9 mouse cellular contexts compared by ENCODE assay signal in genomic region chr5:99975061-99975460, GRCm38 (mm10). TPM values are rescaled to one million over a fixed set of nuclear protein-coding genes. Genes with fewer than 3 reads are reported as not detected.
DNase-seq lines count a peak whose midpoint lies in the region; ATAC-seq lines count a peak whose summit lies in the region.
"Had no signal": no experiment of that assay in that cellular context is flagged by ENCODE, and none has a peak within 500 bp of the region (broad histone marks: within the 10 kb centered on the region; RNA-seq: fewer than 3 reads in every experiment).

No protein-coding gene starts in this region.

- no peak overlapping the region for H3K9ac ChIP-seq in kidney, embryonic 14.5 days (ENCODE audit: low read depth, low read length)
- H3K9ac ChIP-seq in embryonic facial prominence, embryonic 13.5 days: no peak overlapping the region
- no peak overlapping the region for H3K9ac ChIP-seq in hindbrain, embryonic 13.5 days
- H3K9ac ChIP-seq in midbrain, embryonic 11.5 days (ENCODE audit: low read length): no peak overlapping the region

- H3K27ac ChIP-seq in kidney, embryonic 14.5 days (ENCODE audit: low read depth, low read length): no peak overlapping the region
- no peak overlapping the region for H3K27ac ChIP-seq in embryonic facial prominence, embryonic 13.5 days
- H3K27ac ChIP-seq in hindbrain, embryonic 13.5 days: no peak overlapping the region
- no peak overlapping the region for H3K27ac ChIP-seq in midbrain, embryonic 11.5 days (ENCODE audit: low read depth, low read length)

- peaks cover 19% of the 10 kb centered on the region for H3K4me1 ChIP-seq in kidney, embryonic 14.5 days (ENCODE audit: control insufficient read depth, insufficient read depth, low read length)
- peaks cover 22% of the 10 kb centered on the region for H3K4me1 ChIP-seq in embryonic facial prominence, embryonic 13.5 days
- H3K4me1 ChIP-seq in hindbrain, embryonic 13.5 days (replicated peaks): peaks cover 42% of the 10 kb centered on the region
- peaks cover 21% of the 10 kb centered on the region for H3K4me1 ChIP-seq in midbrain, embryonic 11.5 days (ENCODE audit: control insufficient read depth, insufficient read depth, low read length)

- DNase-seq in kidney, postnatal 25 days: no peak
- DNase-seq in midbrain, embryonic 11.5 days (ENCODE audit: low spot score, missing footprints): peak; percentile 71
- no peak for DNase-seq in retina, postnatal 1 day
- DNase-seq in thymus, postnatal 25 days: no peak
- DNase-seq in right cerebral cortex, adult 2 months (ENCODE audit: low spot score in 2 of 2): no peak
- DNase-seq: cerebellum, postnatal 14 days had no signal

- no peaks in the 10 kb centered on the region for H3K9me3 ChIP-seq in kidney, embryonic 14.5 days (ENCODE audit: control insufficient read depth, low read length)
- no peaks in the 10 kb centered on the region for H3K9me3 ChIP-seq in embryonic facial prominence, embryonic 13.5 days
- H3K9me3 ChIP-seq in hindbrain, embryonic 13.5 days: no peaks in the 10 kb centered on the region
- no peaks in the 10 kb centered on the region for H3K9me3 ChIP-seq in midbrain, embryonic 11.5 days (ENCODE audit: control insufficient read depth, low read length)

- no peak for ATAC-seq in kidney, embryonic 14.5 days (ENCODE audit: low FRiP score, low TSS enrichment)
- no peak for ATAC-seq in embryonic facial prominence, embryonic 13.5 days (ENCODE audit: insufficient number of reproducible peaks, insufficient read depth, low FRiP score, low TSS enrichment, low read depth)
- ATAC-seq in hindbrain, embryonic 13.5 days (ENCODE audit: low FRiP score): no peak
- ATAC-seq in midbrain, embryonic 11.5 days (ENCODE audit: low FRiP score): no peak

- 61% methylated on average over 4 of the region's 4 CpGs for WGBS in kidney, embryonic 14.5 days
- 53% methylated on average over 4 of the region's 4 CpGs for WGBS in embryonic facial prominence, embryonic 13.5 days
- 60% methylated on average over 4 of the region's 4 CpGs for WGBS in hindbrain, embryonic 13.5 days
- WGBS in midbrain, embryonic 11.5 days: 76% methylated on average over 4 of the region's 4 CpGs

- no peaks in the 10 kb centered on the region for H3K27me3 ChIP-seq in kidney, embryonic 14.5 days (ENCODE audit: control insufficient read depth, insufficient read depth, low read length)
- H3K27me3 ChIP-seq in embryonic facial prominence, embryonic 13.5 days: no peaks in the 10 kb centered on the region
- H3K27me3 ChIP-seq in hindbrain, embryonic 13.5 days: no peaks in the 10 kb centered on the region
- no peaks in the 10 kb centered on the region for H3K27me3 ChIP-seq in midbrain, embryonic 11.5 days (ENCODE audit: control insufficient read depth, insufficient read depth, low read length)

- peak overlapping the region; percentile 70 for H3K4me2 ChIP-seq in kidney, embryonic 14.5 days (replicated peaks; ENCODE audit: low read depth, low read length)
- peak overlapping the region; percentile 84 for H3K4me2 ChIP-seq in embryonic facial prominence, embryonic 13.5 days
- peak overlapping the region; percentile 90 for H3K4me2 ChIP-seq in hindbrain, embryonic 13.5 days
- peak overlapping the region; percentile 88 for H3K4me2 ChIP-seq in midbrain, embryonic 11.5 days

- H3K36me3 ChIP-seq in kidney, embryonic 14.5 days (ENCODE audit: control insufficient read depth, insufficient read depth, low read length): peaks cover 9% of the 10 kb centered on the region; the same call in 1 of the 2 replicates
- H3K36me3 ChIP-seq in embryonic facial prominence, embryonic 13.5 days: peaks cover 16% of the 10 kb centered on the region
- peaks cover 9% of the 10 kb centered on the region for H3K36me3 ChIP-seq in hindbrain, embryonic 13.5 days
- H3K36me3 ChIP-seq in midbrain, embryonic 11.5 days (ENCODE audit: control insufficient read depth, insufficient read depth, low read length): no peaks in the 10 kb centered on the region; the same call in 1 of the 2 replicates

- H3K4me3 ChIP-seq in kidney, embryonic 14.5 days (ENCODE audit: low read length): peak overlapping the region; percentile 95; the same call in 1 of the 2 replicates
- H3K4me3 ChIP-seq in embryonic facial prominence, embryonic 13.5 days: peak overlapping the region; percentile 20; the same call in 1 of the 2 replicates
- peak overlapping the region; percentile 4; the same call in 1 of the 2 replicates for H3K4me3 ChIP-seq in hindbrain, embryonic 13.5 days
- H3K4me3 ChIP-seq in midbrain, embryonic 11.5 days (ENCODE audit: low read depth, low read length): peak overlapping the region; percentile 12

RNA-seq across cellular contexts. Expression of gene Hnrnpd, which starts 3.7 kb away (rescaled TPM):
- 212 and 290 TPM in 2 replicates for polyA plus RNA-seq in kidney, embryonic 14.5 days (2014; fragmentation: Nextera tagmentation; extraction: Ambion mirVana)
- polyA plus RNA-seq in embryonic facial prominence, embryonic 13.5 days (2015; fragmentation: Nextera tagmentation; extraction: Ambion mirVana): 245 and 246 TPM in 2 replicates
- 143 and 182 TPM in 2 replicates for polyA plus RNA-seq in hindbrain, embryonic 13.5 days (2015; fragmentation: Nextera tagmentation; extraction: Ambion mirVana)
- polyA plus RNA-seq in midbrain, embryonic 11.5 days (2014; fragmentation: Nextera tagmentation; extraction: Ambion mirVana): 282 and 289 TPM in 2 replicates

RNA-seq across cellular contexts. Expression of gene 4930524J08Rik, which starts 3.8 kb away (rescaled TPM):
- polyA plus RNA-seq in kidney, embryonic 14.5 days (2014; fragmentation: Nextera tagmentation; extraction: Ambion mirVana): 2.5 and 4.3 TPM in 2 replicates
- polyA plus RNA-seq in embryonic facial prominence, embryonic 13.5 days (2015; fragmentation: Nextera tagmentation; extraction: Ambion mirVana): 3.2 and 3.4 TPM in 2 replicates
- polyA plus RNA-seq in hindbrain, embryonic 13.5 days (2015; fragmentation: Nextera tagmentation; extraction: Ambion mirVana): 3.9 and 4.0 TPM in 2 replicates
- polyA plus RNA-seq in midbrain, embryonic 11.5 days (2014; fragmentation: Nextera tagmentation; extraction: Ambion mirVana): 2.0 and 2.3 TPM in 2 replicates

Comparison
In these comparisons a context has a peak if more than half of its experiments do, and no peak if none do; other contexts are left out.
1. H3K4me3 ChIP-seq: peak in every context shown above with its lines; median percentile 95 in kidney, embryonic 14.5 days; 20 in embryonic facial prominence, embryonic 13.5 days; 12 in midbrain, embryonic 11.5 days; 4 in hindbrain, embryonic 13.5 days.